Mouse (Mus musculus): ENCODE results near the gene Mocs2. TPM values are rescaled to one million over a fixed set of nuclear protein-coding genes. Genes with fewer than 3 reads are reported as not detected.

Gene Mocs2
- 112 TPM in 2 replicates for polyA plus RNA-seq (2015; fragmentation: Nextera tagmentation; extraction: Ambion mirVana)

DNA sequence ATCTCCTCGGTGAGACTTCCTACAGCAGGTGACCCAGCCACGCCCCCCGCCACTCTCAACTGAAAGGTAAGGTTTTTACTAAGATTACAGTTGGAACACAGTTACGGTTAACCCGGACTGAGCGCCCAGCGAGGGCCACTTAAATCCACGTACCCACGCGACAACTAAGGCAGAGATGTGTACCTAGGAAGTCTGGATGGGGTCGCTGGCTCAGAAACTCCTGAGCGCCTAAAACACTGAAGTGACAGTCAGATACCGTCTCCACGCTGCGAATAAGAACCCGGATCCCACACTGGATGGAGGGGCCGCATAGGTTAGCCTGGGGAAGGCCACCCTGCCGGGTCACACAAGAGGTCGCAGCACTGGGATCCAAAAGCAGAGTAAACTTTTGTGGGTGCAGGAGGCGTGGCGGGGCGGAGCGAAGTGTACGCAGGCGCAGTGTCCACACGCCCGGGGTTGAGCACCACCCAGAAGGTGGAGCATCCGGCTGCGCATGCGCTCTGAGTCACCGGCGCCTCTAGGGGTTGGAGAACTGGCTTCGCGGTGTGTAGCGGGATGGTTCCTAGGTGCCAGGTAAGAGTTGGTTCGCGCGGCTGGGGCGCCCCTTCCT lies at the start of gene Mocs2:
TSS of gene Mocs2 (plus strand) at position 486 of the 610 bp plus-strand sequence.
- peak; percentile 99 for ATAC-seq
- Histone ChIP-seq H3K27ac (ENCODE audit: low read length) (no peak within 1 kb of the TSS), H3K4me2 (ENCODE audit: low read length) (peak within 1 kb of the TSS; percentile 86), H3K4me1 (replicated peaks; ENCODE audit: control insufficient read depth, insufficient read depth, low read length) (peaks cover 8% of the 10 kb centered on the region), H3K4me3 (replicated peaks; ENCODE audit: low read length) (peak within 1 kb of the TSS; percentile 67), H3K27me3 (replicated peaks; ENCODE audit: control insufficient read depth, insufficient read depth, low read length) (no peaks in the 10 kb centered on the region), H3K9ac (replicated peaks; ENCODE audit: low read depth, low read length) (peak within 1 kb of the TSS; percentile 66), H3K36me3 (ENCODE audit: control insufficient read depth, insufficient read depth) (no peaks in the 10 kb centered on the region; the same call in 1 of the 2 replicates), H3K9me3 (ENCODE audit: control insufficient read depth, low read length) (no peaks in the 10 kb centered on the region)
- under 1% methylated on average over 39 of the region's 39 CpGs for WGBS

DNA sequence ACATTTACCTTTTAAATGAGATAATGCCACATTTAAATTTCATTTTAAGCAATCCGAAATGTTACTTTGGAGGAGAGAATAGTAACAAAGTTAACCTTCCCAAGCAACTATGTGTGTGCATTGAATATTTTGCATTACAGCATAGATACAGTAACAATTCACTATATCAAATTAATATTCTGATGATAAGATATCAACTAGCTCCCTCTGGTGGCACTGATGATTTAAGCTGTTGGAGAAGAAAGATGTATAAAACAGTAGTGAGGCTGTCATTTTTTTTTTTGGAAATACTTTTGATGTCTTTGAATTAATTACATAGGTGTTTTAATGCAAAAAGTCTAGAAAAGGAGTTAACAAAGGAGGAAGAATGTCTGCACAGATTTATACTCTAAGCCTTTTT lies 26.5 kb upstream of the Mocs2 start:
- Histone ChIP-seq H3K9me3 (ENCODE audit: control insufficient read depth, low read length) (no peaks in the 10 kb centered on the region), H3K9ac (replicated peaks; ENCODE audit: low read depth, low read length) (no peak overlapping the region), H3K4me3 (replicated peaks; ENCODE audit: low read length) (no peak overlapping the region), H3K4me1 (replicated peaks; ENCODE audit: control insufficient read depth, insufficient read depth, low read length) (no peaks in the 10 kb centered on the region), H3K36me3 (ENCODE audit: control insufficient read depth, insufficient read depth) (no peaks in the 10 kb centered on the region), H3K4me2 (ENCODE audit: low read length) (no peak overlapping the region), H3K27me3 (replicated peaks; ENCODE audit: control insufficient read depth, insufficient read depth, low read length) (no peaks in the 10 kb centered on the region; the same call in 1 of the 2 replicates), H3K27ac (ENCODE audit: low read length) (no peak overlapping the region)
- ATAC-seq, result no peak
- 90% methylated on average over 1 of the region's 1 CpGs for WGBS

- peak; percentile 75 for ATAC-seq
- Histone ChIP-seq H3K4me3 (replicated peaks; ENCODE audit: low read length) (no peak overlapping the region), H3K36me3 (ENCODE audit: control insufficient read depth, insufficient read depth) (no peaks in the 10 kb centered on the region), H3K4me2 (ENCODE audit: low read length) (no peak overlapping the region), H3K4me1 (replicated peaks; ENCODE audit: control insufficient read depth, insufficient read depth, low read length) (no peaks in the 10 kb centered on the region), H3K9ac (replicated peaks; ENCODE audit: low read depth, low read length) (no peak overlapping the region), H3K27ac (ENCODE audit: low read length) (no peak overlapping the region), H3K9me3 (ENCODE audit: control insufficient read depth, low read length) (no peaks in the 10 kb centered on the region), H3K27me3 (replicated peaks; ENCODE audit: control insufficient read depth, insufficient read depth, low read length) (no peaks in the 10 kb centered on the region; the same call in 1 of the 2 replicates)
- WGBS, result 42% methylated on average over 6 of the region's 6 CpGs
Measured at GRCm38 (mm10) chr13:114793250-114794030, 24.6 kb upstream of the Mocs2 start.

DNA sequence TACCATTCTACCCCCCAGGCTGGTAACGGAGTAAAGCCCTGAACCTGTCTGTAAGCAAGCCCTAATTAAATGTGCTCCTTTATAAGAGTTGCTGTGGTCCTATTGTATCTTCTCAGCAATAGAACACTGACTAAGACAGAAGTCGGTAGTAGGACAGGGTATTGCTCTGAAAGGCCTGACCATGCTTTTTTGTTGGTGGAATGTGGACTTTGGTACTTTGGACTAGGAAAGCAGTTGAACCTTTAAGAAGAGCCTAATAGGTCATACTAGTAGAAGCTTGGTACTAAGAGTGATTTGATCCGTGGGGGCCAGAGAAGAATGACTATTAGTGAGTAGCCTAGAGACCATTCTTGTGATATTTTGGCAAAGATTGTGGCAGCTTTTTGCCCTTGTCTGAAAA lies 16.2 kb upstream of the Mocs2 start:
- H3K4me2 ChIP-seq (ENCODE audit: low read length), result no peak overlapping the region
- no peak overlapping the region for H3K27ac ChIP-seq (ENCODE audit: low read length)
- no peak for ATAC-seq
- H3K4me1 ChIP-seq (replicated peaks; ENCODE audit: control insufficient read depth, insufficient read depth, low read length), result no peaks in the 10 kb centered on the region
- 57% methylated on average over 3 of the region's 3 CpGs for WGBS
- H3K9me3 ChIP-seq (ENCODE audit: control insufficient read depth, low read length), result no peaks in the 10 kb centered on the region
- no peak overlapping the region for H3K4me3 ChIP-seq (replicated peaks; ENCODE audit: low read length)
- H3K36me3 ChIP-seq (ENCODE audit: control insufficient read depth, insufficient read depth), result no peaks in the 10 kb centered on the region
- H3K9ac ChIP-seq (replicated peaks; ENCODE audit: low read depth, low read length), result no peak overlapping the region
- no peaks in the 10 kb centered on the region for H3K27me3 ChIP-seq (replicated peaks; ENCODE audit: control insufficient read depth, insufficient read depth, low read length)

DNA sequence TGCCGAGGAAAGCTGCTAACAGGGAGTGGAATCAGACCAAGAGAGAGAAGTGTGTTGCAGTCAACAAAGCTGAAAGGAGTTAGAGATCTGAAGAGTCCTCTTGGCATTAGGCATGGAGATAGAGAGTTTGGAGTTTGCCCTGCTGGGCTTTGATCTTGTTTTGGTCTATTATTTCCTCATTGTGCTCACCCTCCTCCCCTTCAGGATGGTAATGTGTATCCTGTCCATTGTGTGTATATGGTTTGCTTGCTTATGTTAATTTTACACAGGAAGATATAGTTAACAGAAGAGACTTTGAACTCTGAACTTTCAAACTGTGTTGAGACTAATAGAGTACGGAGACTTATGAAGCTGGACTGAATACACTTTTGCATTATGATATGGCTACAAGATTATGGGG lies 15.1 kb upstream of the Mocs2 start:
- Histone ChIP-seq H3K4me2 (ENCODE audit: low read length) (no peak overlapping the region), H3K27me3 (replicated peaks; ENCODE audit: control insufficient read depth, insufficient read depth, low read length) (no peaks in the 10 kb centered on the region), H3K9me3 (ENCODE audit: control insufficient read depth, low read length) (no peaks in the 10 kb centered on the region), H3K4me1 (replicated peaks; ENCODE audit: control insufficient read depth, insufficient read depth, low read length) (no peaks in the 10 kb centered on the region), H3K27ac (ENCODE audit: low read length) (no peak overlapping the region), H3K36me3 (ENCODE audit: control insufficient read depth, insufficient read depth) (no peaks in the 10 kb centered on the region), H3K4me3 (replicated peaks; ENCODE audit: low read length) (no peak overlapping the region), H3K9ac (replicated peaks; ENCODE audit: low read depth, low read length) (no peak overlapping the region)
- 88% methylated on average over 2 of the region's 2 CpGs for WGBS
- ATAC-seq, result no peak

GRCm38 (mm10) chr13:114809624-114810210 lies 8.3 kb upstream of the Mocs2 start:
- no peak overlapping the region for H3K4me2 ChIP-seq (ENCODE audit: low read length)
- WGBS, result 91% methylated on average over 5 of the region's 5 CpGs
- no peak for ATAC-seq
- no peaks in the 10 kb centered on the region for H3K36me3 ChIP-seq (ENCODE audit: control insufficient read depth, insufficient read depth)
- no peaks in the 10 kb centered on the region for H3K4me1 ChIP-seq (replicated peaks; ENCODE audit: control insufficient read depth, insufficient read depth, low read length)
- H3K9me3 ChIP-seq (ENCODE audit: control insufficient read depth, low read length), result no peaks in the 10 kb centered on the region
- no peak overlapping the region for H3K27ac ChIP-seq (ENCODE audit: low read length)
- no peak overlapping the region for H3K4me3 ChIP-seq (replicated peaks; ENCODE audit: low read length)
- no peak overlapping the region for H3K9ac ChIP-seq (replicated peaks; ENCODE audit: low read depth, low read length)
- no peaks in the 10 kb centered on the region for H3K27me3 ChIP-seq (replicated peaks; ENCODE audit: control insufficient read depth, insufficient read depth, low read length)

- Histone ChIP-seq H3K9ac (replicated peaks; ENCODE audit: low read depth, low read length) (peak overlapping the region; percentile 66), H3K27ac (ENCODE audit: low read length) (no peak overlapping the region), H3K27me3 (replicated peaks; ENCODE audit: control insufficient read depth, insufficient read depth, low read length) (no peaks in the 10 kb centered on the region), H3K4me1 (replicated peaks; ENCODE audit: control insufficient read depth, insufficient read depth, low read length) (peaks cover 8% of the 10 kb centered on the region), H3K9me3 (ENCODE audit: control insufficient read depth, low read length) (no peaks in the 10 kb centered on the region), H3K4me3 (replicated peaks; ENCODE audit: low read length) (peak overlapping the region; percentile 67), H3K36me3 (ENCODE audit: control insufficient read depth, insufficient read depth) (no peaks in the 10 kb centered on the region; the same call in 1 of the 2 replicates), H3K4me2 (ENCODE audit: low read length) (peak overlapping the region; percentile 86)
- peak; percentile 60 for ATAC-seq
- WGBS, result 25% methylated on average over 9 of the region's 9 CpGs
Measured at GRCm38 (mm10) chr13:114818513-114818912, 477 bp downstream of the Mocs2 start.

DNA sequence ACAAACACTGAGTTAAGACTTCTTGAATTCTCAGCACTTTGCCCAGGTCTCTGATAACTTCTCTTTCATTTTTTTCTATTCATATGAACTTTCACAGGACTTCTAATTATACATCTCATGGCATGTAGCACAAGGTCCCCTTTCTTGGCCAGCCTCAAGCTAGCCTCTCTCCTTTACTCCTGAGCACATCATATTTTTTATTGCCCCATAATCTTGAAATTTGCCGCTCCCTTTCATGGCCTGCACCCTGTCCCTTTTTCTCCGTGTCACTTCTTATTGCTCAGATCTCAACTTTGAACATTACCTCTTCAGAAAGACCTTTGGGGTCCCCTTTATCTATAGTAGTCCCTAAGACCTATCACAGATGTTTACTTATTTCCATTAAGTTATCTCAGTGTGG lies 4.8 kb downstream of the Mocs2 start:
- H3K27ac ChIP-seq (ENCODE audit: low read length), result no peak overlapping the region
- WGBS, result 100% methylated on average over 2 of the region's 2 CpGs
- no peaks in the 10 kb centered on the region for H3K9me3 ChIP-seq (ENCODE audit: control insufficient read depth, low read length)
- ATAC-seq, result no peak
- no peak overlapping the region for H3K9ac ChIP-seq (replicated peaks; ENCODE audit: low read depth, low read length)
- peaks cover 2% of the 10 kb centered on the region for H3K36me3 ChIP-seq (ENCODE audit: control insufficient read depth, insufficient read depth)
- no peaks in the 10 kb centered on the region for H3K27me3 ChIP-seq (replicated peaks; ENCODE audit: control insufficient read depth, insufficient read depth, low read length)
- peaks cover 8% of the 10 kb centered on the region for H3K4me1 ChIP-seq (replicated peaks; ENCODE audit: control insufficient read depth, insufficient read depth, low read length)
- H3K4me2 ChIP-seq (ENCODE audit: low read length), result no peak overlapping the region
- H3K4me3 ChIP-seq (replicated peaks; ENCODE audit: low read length), result no peak overlapping the region

GRCm38 (mm10) chr13:114825377-114825855 lies 7.4 kb downstream of the Mocs2 start:
- Histone ChIP-seq H3K4me3 (replicated peaks; ENCODE audit: low read length) (no peak overlapping the region), H3K9me3 (ENCODE audit: control insufficient read depth, low read length) (no peaks in the 10 kb centered on the region), H3K27me3 (replicated peaks; ENCODE audit: control insufficient read depth, insufficient read depth, low read length) (no peaks in the 10 kb centered on the region), H3K27ac (ENCODE audit: low read length) (no peak overlapping the region), H3K4me1 (replicated peaks; ENCODE audit: control insufficient read depth, insufficient read depth, low read length) (no peaks in the 10 kb centered on the region), H3K4me2 (ENCODE audit: low read length) (no peak overlapping the region), H3K36me3 (ENCODE audit: control insufficient read depth, insufficient read depth) (peaks cover 6% of the 10 kb centered on the region), H3K9ac (replicated peaks; ENCODE audit: low read depth, low read length) (no peak overlapping the region)
- WGBS, result 95% methylated on average over 6 of the region's 6 CpGs
- no peak for ATAC-seq
